Mouse (Mus musculus): ENCODE measurements around the gene Apoh.

Gene Apoh

GRCm38 (mm10) chr11:108384920-108385665, 41.9 kb downstream of the Apoh start:
- DNase-seq, result no peak

- DNase-seq, result no peak
Observed at GRCm38 (mm10) chr11:108385666-108386024, 42.5 kb downstream of the Apoh start.

GRCm38 (mm10) chr11:108395061-108395460, 51.9 kb downstream of the Apoh start:
- no peak for DNase-seq

- DNase-seq, result no peak
Observed at GRCm38 (mm10) chr11:108396076-108396829, 53.1 kb downstream of the Apoh start.

- no peak for DNase-seq
Observed at GRCm38 (mm10) chr11:108409876-108410644, 66.9 kb downstream of the Apoh start.

GRCm38 (mm10) chr11:108416360-108416759, 73.2 kb downstream of the Apoh start:
- no peak for DNase-seq

GRCm38 (mm10) chr11:108418540-108418939, 75.4 kb downstream of the Apoh start:
- DNase-seq, result no peak

GRCm38 (mm10) chr11:108419242-108419641, 76.1 kb downstream of the Apoh start:
- no peak for DNase-seq

GRCm38 (mm10) chr11:108420751-108421150, 77.6 kb downstream of the Apoh start:
- no peak for DNase-seq

GRCm38 (mm10) chr11:108423221-108423620, 80.1 kb downstream of the Apoh start:
- no peak for DNase-seq

GRCm38 (mm10) chr11:108424111-108424510, 81.0 kb downstream of the Apoh start:
- no peak for DNase-seq

GRCm38 (mm10) chr11:108424889-108425591, 81.9 kb downstream of the Apoh start, which contains the start of gene Cep112:
Gene Cep112 (plus strand): TSS chr11:108425192.
- DNase-seq, result peak; percentile 94

GRCm38 (mm10) chr11:108425592-108425921, 82.4 kb downstream of the Apoh start:
- DNase-seq, result no peak

- DNase-seq, result no peak
Observed at GRCm38 (mm10) chr11:108426086-108426485, 82.9 kb downstream of the Apoh start.

- DNase-seq, result no peak
Observed at GRCm38 (mm10) chr11:108427191-108427590, 84.0 kb downstream of the Apoh start.

- DNase-seq, result no peak
Observed at GRCm38 (mm10) chr11:108429076-108429475, 85.9 kb downstream of the Apoh start.

- DNase-seq, result no peak
Observed at GRCm38 (mm10) chr11:108443893-108444563, 100.9 kb downstream of the Apoh start.

GRCm38 (mm10) chr11:108447148-108447547, 104.0 kb downstream of the Apoh start:
- DNase-seq, result no peak

GRCm38 (mm10) chr11:108449811-108450210, 106.7 kb downstream of the Apoh start:
- DNase-seq, result peak; percentile 68

- no peak for DNase-seq
Observed at GRCm38 (mm10) chr11:108459599-108459998, 116.4 kb downstream of the Apoh start.
